Mouse (Mus musculus) liver, embryonic 12.5 days (tissue): ENCODE data around the gene Sun2. TPM values are rescaled to one million over a fixed set of nuclear protein-coding genes. Genes with fewer than 3 reads are reported as not detected.
A peak's percentile ranks its signal among the peaks of the same experiment; 100 is the strongest.

ENCODE experiments used
- ATAC-seq: fragments of 200-750 bp; cut with Nextera tagmentation; 2 replicates; pipeline ENCODE4 v1.8.0; 2017; ENCODE audit warnings: moderate number of reproducible peaks, mild to moderate bottlenecking, moderate library complexity
- H3K27ac ChIP-seq: fragments of 300-500 bp; sonication (generic); 2 replicates; pipeline ENCODE4 v1.5.1; 2016; ENCODE audit warnings: mild to moderate bottlenecking
- H3K27me3 ChIP-seq: fragments of 300-500 bp; sonication (generic); replicated peaks from 2 replicates; pipeline ENCODE4 v1.6.1; 2016; ENCODE audit warnings: mild to moderate bottlenecking, moderate library complexity
- H3K36me3 ChIP-seq: fragments of 300-500 bp; sonication (generic); 2 replicates; pipeline ENCODE4 v1.6.1; 2016; ENCODE audit warnings: mild to moderate bottlenecking, moderate library complexity
- H3K4me1 ChIP-seq: fragments of 300-500 bp; sonication (generic); 2 replicates; pipeline ENCODE4 v1.6.1; 2016
- H3K4me2 ChIP-seq: fragments of 300-500 bp; sonication (generic); 2 replicates; pipeline ENCODE4 v1.6.1; 2016; ENCODE audit warnings: mild to moderate bottlenecking, moderate library complexity
- H3K4me3 ChIP-seq: fragments of 300-500 bp; sonication (generic); 2 replicates; pipeline ENCODE4 v1.5.1; 2016; ENCODE audit warnings: mild to moderate bottlenecking, moderate library complexity
- H3K9ac ChIP-seq: fragments of 300-500 bp; sonication (generic); 2 replicates; pipeline ENCODE4 v1.6.1; 2016; ENCODE audit warnings: mild to moderate bottlenecking, moderate library complexity
- H3K9me3 ChIP-seq: fragments of 300-500 bp; sonication (generic); replicated peaks from 2 replicates; pipeline ENCODE4 v1.6.1; 2016; ENCODE audit warnings: mild to moderate bottlenecking, moderate library complexity
- WGBS: fragments of 180-500 bp; shearing (Covaris S2); methylation state at CpG from one replicate; pipeline ENCODE4 v1.1.7; 2016; ENCODE audit not compliant: insufficient replicate concordance; 5-methylcytosine and 5-hydroxymethylcytosine counted together
- polyA plus RNA-seq: library from polyadenylated mRNA; unstranded; fragments of >200 nt; fragmentation: Nextera tagmentation; extraction: Ambion mirVana; gene quantifications from 2 replicates; pipeline ENCODE4 v1.2.1, GENCODE M21; 2016

The Sun2 gene
- polyA plus RNA-seq, result 1.6 and 2.9 TPM in 2 replicates

- peaks cover 35% of the 10 kb centered on the region for H3K4me1 ChIP-seq
- H3K27ac ChIP-seq, result peak within 1 kb of the TSS; percentile 75
- H3K4me3 ChIP-seq, result peak within 1 kb of the TSS; percentile 87
- H3K9me3 ChIP-seq, result no peaks in the 10 kb centered on the region
- peak; percentile 88 for ATAC-seq
- 0 out of 2 replicates have a peak, but pooled peaks cover 3% of the 10 kb centered on the region for H3K27me3 ChIP-seq
- peaks cover 25% of the 10 kb centered on the region for H3K36me3 ChIP-seq
- WGBS, result under 1% methylated on average over 91 of the region's 93 CpGs
- H3K4me2 ChIP-seq, result peak within 1 kb of the TSS; percentile 98
- peak within 1 kb of the TSS; percentile 90 for H3K9ac ChIP-seq
Measured at GRCm38 (mm10) chr15:79741921-79742705, at the start of gene Sun2. TSS of gene Sun2 (minus strand) at chr15:79742536.

GRCm38 (mm10) chr15:79791502-79791901 is 49.2 kb upstream of the Sun2 start:
- no peaks in the 10 kb centered on the region for H3K36me3 ChIP-seq
- no peak overlapping the region for H3K27ac ChIP-seq
- H3K9ac ChIP-seq, result no peak overlapping the region
- H3K27me3 ChIP-seq, result peaks cover 89% of the 10 kb centered on the region
- ATAC-seq, result no peak
- H3K4me1 ChIP-seq, result no peaks in the 10 kb centered on the region
- H3K9me3 ChIP-seq, result no peaks in the 10 kb centered on the region
- no peak overlapping the region for H3K4me3 ChIP-seq
- 5% methylated on average over 12 of the region's 12 CpGs for WGBS
- H3K4me2 ChIP-seq, result no peak overlapping the region

DNA sequence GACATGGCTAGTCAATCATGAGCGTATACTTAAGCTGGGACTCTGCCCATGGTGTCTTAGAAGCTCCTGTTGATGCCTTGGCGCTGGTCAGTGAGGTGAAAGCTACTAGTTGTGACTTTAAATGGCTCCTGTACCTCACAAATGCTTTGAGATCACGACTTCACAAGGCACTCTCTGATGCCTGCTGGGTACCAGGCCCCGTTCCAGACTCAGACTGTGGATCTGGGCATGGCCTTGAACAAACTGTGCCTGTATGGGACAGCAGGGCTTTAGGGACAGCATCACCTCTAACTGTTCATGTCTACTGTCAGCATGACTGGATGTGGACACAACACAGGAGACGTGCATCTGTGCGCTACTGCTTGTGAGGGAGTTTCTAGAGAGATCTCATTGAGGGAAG is 48.6 kb upstream of the Sun2 start:
- H3K9me3 ChIP-seq, result no peaks in the 10 kb centered on the region
- ATAC-seq, result no peak
- no peak overlapping the region for H3K4me3 ChIP-seq
- H3K27me3 ChIP-seq, result peaks cover 88% of the 10 kb centered on the region
- 56% methylated on average over 6 of the region's 6 CpGs for WGBS
- H3K9ac ChIP-seq, result no peak overlapping the region
- no peak overlapping the region for H3K27ac ChIP-seq
- no peak overlapping the region for H3K4me2 ChIP-seq
- no peaks in the 10 kb centered on the region for H3K4me1 ChIP-seq
- no peaks in the 10 kb centered on the region for H3K36me3 ChIP-seq

- H3K4me2 ChIP-seq, result no peak overlapping the region
- no peak overlapping the region for H3K9ac ChIP-seq
- H3K36me3 ChIP-seq, result no peaks in the 10 kb centered on the region
- peaks cover 80% of the 10 kb centered on the region for H3K27me3 ChIP-seq
- H3K9me3 ChIP-seq, result no peaks in the 10 kb centered on the region
- no peak overlapping the region for H3K4me3 ChIP-seq
- 35% methylated on average over 8 of the region's 8 CpGs for WGBS
- ATAC-seq, result no peak
- H3K4me1 ChIP-seq, result no peaks in the 10 kb centered on the region
- H3K27ac ChIP-seq, result no peak overlapping the region
Measured at GRCm38 (mm10) chr15:79790111-79790510, 47.8 kb upstream of the Sun2 start.

DNA sequence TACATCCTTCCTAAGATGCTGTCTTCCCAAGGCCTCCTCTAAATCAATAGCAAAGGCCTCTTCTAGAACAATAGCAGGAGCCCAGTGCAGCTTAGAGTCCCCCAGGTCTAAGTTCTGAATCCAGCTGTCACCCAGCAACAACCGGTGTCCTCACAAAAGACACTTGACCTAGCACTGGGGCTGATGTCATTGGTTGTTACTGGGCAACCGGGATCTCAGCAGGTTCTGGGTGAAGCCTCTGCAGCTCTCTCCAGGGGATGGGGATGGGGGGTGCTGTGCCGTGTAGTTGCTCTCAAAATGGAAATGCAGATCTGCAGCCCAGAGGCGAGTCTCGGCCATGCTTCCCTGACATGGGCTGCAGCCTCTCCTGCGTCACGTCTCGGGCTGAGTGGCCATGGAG is 45.5 kb upstream of the Sun2 start:
- Histone ChIP-seq H3K36me3 (no peaks in the 10 kb centered on the region), H3K4me3 (no peak overlapping the region), H3K27me3 (peaks cover 59% of the 10 kb centered on the region), H3K4me1 (no peaks in the 10 kb centered on the region), H3K9me3 (no peaks in the 10 kb centered on the region), H3K27ac (no peak overlapping the region), H3K9ac (no peak overlapping the region), H3K4me2 (no peak overlapping the region)
- ATAC-seq, result no peak
- WGBS, result 58% methylated on average over 8 of the region's 8 CpGs

DNA sequence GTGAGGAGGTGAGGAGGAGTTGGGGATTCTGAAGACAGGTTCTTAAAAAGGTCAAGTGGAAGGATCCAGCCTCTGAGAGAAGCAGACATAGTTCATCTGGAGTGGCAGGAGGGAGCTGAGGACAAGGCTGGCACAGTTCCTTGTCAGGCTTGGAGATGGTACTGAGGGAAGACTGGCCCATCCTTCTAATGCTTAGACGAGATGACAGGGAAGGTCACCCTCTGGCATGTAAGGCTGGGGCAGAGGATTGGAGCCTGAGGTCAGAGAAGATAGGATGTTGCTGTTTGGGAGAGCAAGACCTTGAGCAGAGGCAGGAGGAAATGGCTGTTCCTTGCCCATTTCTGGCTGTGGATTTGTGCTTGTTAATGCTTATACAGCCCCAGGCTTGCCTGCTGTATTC is 42.7 kb upstream of the Sun2 start:
- Histone ChIP-seq H3K27me3 (peaks cover 31% of the 10 kb centered on the region), H3K9ac (no peak overlapping the region), H3K4me3 (no peak overlapping the region), H3K4me1 (no peaks in the 10 kb centered on the region), H3K27ac (no peak overlapping the region), H3K9me3 (no peaks in the 10 kb centered on the region), H3K36me3 (no peaks in the 10 kb centered on the region), H3K4me2 (no peak overlapping the region)
- WGBS, result 44% methylated on average over 1 of the region's 1 CpGs
- no peak for ATAC-seq

DNA sequence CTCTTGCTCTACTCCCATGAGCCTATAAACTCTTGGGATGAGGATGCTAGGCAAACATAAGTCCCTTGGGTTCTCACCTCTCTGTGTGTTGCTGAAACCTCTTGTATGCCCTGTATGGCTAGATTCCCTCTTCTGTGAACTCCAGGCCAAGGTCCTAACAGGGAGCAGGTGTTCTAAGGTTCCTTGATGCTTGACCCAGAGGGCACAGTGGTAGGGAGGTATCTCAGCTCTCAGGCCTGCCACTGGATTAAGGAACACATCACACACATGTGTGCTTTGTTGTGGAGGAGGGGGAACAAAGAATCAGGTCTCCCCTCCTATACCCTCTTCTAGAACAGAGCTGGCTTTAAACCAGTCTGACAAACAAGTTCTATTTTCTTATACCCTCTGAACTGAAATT is 35.4 kb upstream of the Sun2 start, which contains the start of gene Dnal4:
Gene Dnal4, minus strand, starts transcription at position 101 of the 400 bp plus-strand sequence.
- H3K4me2 ChIP-seq, result no peak within 1 kb of the TSS
- no peak within 1 kb of the TSS for H3K9ac ChIP-seq
- peaks cover 21% of the 10 kb centered on the region for H3K4me1 ChIP-seq
- no peaks in the 10 kb centered on the region for H3K9me3 ChIP-seq
- no peak for ATAC-seq
- peaks cover 10% of the 10 kb centered on the region for H3K27me3 ChIP-seq
- H3K27ac ChIP-seq, result no peak within 1 kb of the TSS
- no peak within 1 kb of the TSS for H3K4me3 ChIP-seq
- H3K36me3 ChIP-seq, result no peaks in the 10 kb centered on the region

DNA sequence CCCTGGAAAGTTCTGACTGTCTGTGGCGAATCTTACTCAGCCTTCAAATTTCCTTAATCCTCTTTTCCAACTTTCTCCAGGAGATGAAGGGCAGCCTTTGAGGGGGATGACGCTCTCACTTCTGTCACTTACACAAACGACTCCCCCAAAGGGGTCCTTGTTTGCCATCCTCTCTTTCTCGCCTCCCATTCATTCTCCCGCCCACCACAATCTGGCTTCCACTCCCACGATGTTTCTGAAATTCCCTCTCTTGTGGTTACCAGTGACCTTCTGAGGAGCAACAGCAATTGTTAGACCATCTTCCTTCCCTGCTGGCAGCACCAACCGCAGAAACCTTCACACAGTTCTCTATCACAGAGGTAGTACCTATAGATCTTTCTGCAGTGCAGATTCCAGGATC is 33.3 kb upstream of the Sun2 start:
- H3K27me3 ChIP-seq, result peaks cover 10% of the 10 kb centered on the region
- ATAC-seq, result no peak
- no peak overlapping the region for H3K4me3 ChIP-seq
- H3K9me3 ChIP-seq, result no peaks in the 10 kb centered on the region
- no peaks in the 10 kb centered on the region for H3K36me3 ChIP-seq
- no peak overlapping the region for H3K9ac ChIP-seq
- H3K27ac ChIP-seq, result no peak overlapping the region
- H3K4me2 ChIP-seq, result no peak overlapping the region
- H3K4me1 ChIP-seq, result peaks cover 21% of the 10 kb centered on the region
- 42% methylated on average over 7 of the region's 7 CpGs for WGBS

DNA sequence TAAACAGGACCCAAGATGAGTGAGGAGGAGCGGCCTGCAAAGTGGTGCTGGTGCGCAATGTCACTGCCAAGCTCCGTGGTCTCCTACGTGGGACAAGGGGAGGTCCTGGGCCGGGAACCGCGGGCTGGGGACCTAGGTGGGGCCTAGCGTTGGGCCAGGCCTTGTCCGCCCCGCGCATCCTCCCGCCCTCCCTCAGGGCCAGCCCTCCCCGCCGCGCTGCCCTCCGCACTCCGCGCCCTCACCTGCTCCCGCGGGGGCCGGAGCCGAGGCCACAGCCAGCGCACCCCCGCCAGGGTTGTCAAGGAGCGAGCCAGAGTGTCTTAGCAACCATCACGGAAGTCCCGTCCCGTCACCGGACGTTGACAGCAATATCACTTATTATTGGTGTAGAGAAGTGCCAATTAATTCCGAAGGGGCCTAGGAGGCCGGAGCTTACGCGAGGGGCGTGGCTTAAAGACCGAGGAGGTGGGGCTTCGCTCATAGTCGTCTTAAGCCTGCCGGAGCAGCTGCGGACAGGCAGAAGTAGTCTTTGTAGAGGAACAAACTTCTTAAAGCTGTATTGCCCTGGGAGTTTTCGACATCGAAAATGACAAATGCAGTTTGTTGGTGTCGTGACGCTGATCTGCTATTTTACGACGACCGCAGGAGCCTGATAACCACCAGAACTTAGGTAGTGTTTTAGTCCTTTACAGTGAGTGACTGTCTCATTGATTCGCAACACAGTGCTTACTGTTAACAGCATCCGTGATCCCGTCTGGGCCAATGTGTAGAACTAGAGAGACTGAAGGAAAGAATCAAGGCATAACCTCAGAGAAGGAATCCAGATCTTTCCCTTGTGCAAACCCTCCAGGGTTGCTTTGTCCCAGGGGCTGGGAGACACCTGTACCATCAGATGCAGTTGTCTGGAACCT is 32.0 kb upstream of the Sun2 start:
- Histone ChIP-seq H3K9ac (peak overlapping the region; percentile 76), H3K27me3 (peaks cover 10% of the 10 kb centered on the region), H3K4me3 (peak overlapping the region; percentile 81), H3K9me3 (no peaks in the 10 kb centered on the region), H3K36me3 (no peaks in the 10 kb centered on the region), H3K4me1 (peaks cover 21% of the 10 kb centered on the region), H3K27ac (peak overlapping the region; percentile 66; the same call in 1 of the 2 replicates), H3K4me2 (peak overlapping the region; percentile 91)
- 1% methylated on average over 41 of the region's 50 CpGs for WGBS
- ATAC-seq, result peak; percentile 100

- H3K9me3 ChIP-seq, result no peaks in the 10 kb centered on the region
Measured at GRCm38 (mm10) chr15:79770629-79771240, 28.4 kb upstream of the Sun2 start.

GRCm38 (mm10) chr15:79768302-79768701 is 26.0 kb upstream of the Sun2 start:
- ATAC-seq, result no peak
- Histone ChIP-seq H3K4me3 (no peak overlapping the region), H3K36me3 (no peaks in the 10 kb centered on the region), H3K4me2 (no peak overlapping the region), H3K9ac (no peak overlapping the region), H3K27me3 (no peaks in the 10 kb centered on the region), H3K9me3 (no peaks in the 10 kb centered on the region), H3K4me1 (peaks cover 10% of the 10 kb centered on the region), H3K27ac (no peak overlapping the region)
- WGBS, result 30% methylated on average over 6 of the region's 6 CpGs

More at GRCm38 (mm10) chr15:79770629-79771240, 28.4 kb upstream of the Sun2 start:
- no peak overlapping the region for H3K27ac ChIP-seq
- no peak overlapping the region for H3K9ac ChIP-seq
- peaks cover 25% of the 10 kb centered on the region for H3K4me1 ChIP-seq
- no peak overlapping the region for H3K4me2 ChIP-seq
- H3K4me3 ChIP-seq, result no peak overlapping the region
- no peaks in the 10 kb centered on the region; the same call in 1 of the 2 replicates for H3K27me3 ChIP-seq
- 76% methylated on average over 21 of the region's 21 CpGs for WGBS
- no peaks in the 10 kb centered on the region for H3K36me3 ChIP-seq
- no peak for ATAC-seq
